Mouse (Mus musculus): ENCODE results near the gene Ccnk.

Ccnk gene

GRCm38 (mm10) chr12:108193878-108194277 lies 14.5 kb downstream of the Ccnk start:
- DNase-seq = no peak

GRCm38 (mm10) chr12:108195761-108196160 lies 16.4 kb downstream of the Ccnk start:
- no peak for DNase-seq

DNA sequence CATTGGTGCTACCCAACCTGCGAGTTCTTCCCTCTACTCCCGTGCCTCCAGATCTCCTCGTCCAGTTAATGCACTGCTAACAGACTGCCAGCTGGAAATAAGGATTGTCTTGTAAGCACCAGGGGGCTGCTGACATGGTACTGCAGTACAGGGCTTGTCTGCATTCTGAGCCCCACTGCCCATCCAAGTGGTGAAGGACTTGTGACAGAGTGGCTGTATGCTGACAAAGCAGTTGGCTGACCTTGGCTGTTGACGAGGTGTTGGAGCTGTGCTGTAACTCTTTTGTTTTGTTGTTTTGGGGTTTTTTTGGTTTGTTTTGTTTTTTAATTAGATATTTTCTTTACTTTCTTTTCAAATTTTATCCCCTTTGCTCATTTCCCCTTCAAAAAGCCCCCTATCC lies 19.1 kb downstream of the Ccnk start:
- no peak for DNase-seq

- DNase-seq = peak in 1 of 2 experiments; percentile 7
Observed at GRCm38 (mm10) chr12:108200094-108200493, 20.7 kb downstream of the Ccnk start.

DNA sequence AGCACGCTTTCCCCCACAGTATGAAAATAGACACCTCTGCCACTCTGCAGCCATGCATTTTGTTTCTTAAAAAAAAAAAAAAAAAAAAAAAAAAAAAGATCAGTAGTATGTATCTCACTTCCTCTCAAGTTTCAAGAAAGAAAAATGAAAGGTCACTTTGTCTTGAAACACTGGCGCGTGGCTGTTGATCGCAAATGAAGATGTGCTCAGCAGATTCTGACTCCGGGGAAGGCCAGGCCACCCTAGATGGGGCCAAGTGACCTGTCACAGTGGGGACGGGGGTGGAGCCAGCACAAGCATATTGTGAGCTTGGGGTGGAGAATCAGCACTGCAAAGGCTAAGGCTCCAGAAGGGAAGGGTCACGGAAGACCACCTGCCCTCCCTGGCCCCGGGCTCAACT lies 24.5 kb downstream of the Ccnk start:
- DNase-seq = peak in 1 of 2 experiments; percentile 38

GRCm38 (mm10) chr12:108204978-108205377 lies 25.6 kb downstream of the Ccnk start:
- peak in 1 of 2 experiments; percentile 27 for DNase-seq

GRCm38 (mm10) chr12:108206641-108207040 lies 27.3 kb downstream of the Ccnk start:
- DNase-seq = peak; percentile 77 to 88

- no peak for DNase-seq
Observed at GRCm38 (mm10) chr12:108208216-108208615, 28.8 kb downstream of the Ccnk start.

- DNase-seq = peak; percentile 77 to 86
Observed at GRCm38 (mm10) chr12:108208726-108209438, 29.5 kb downstream of the Ccnk start.

GRCm38 (mm10) chr12:108210623-108211022 lies 31.2 kb downstream of the Ccnk start:
- no peak for DNase-seq

GRCm38 (mm10) chr12:108212071-108212470 lies 32.7 kb downstream of the Ccnk start:
- peak in 1 of 2 experiments; percentile 40 for DNase-seq

- DNase-seq = peak in 1 of 2 experiments; percentile 37
Observed at GRCm38 (mm10) chr12:108212476-108212875, 33.1 kb downstream of the Ccnk start.

- DNase-seq = no peak
Observed at GRCm38 (mm10) chr12:108213090-108214041, 34.0 kb downstream of the Ccnk start.

DNA sequence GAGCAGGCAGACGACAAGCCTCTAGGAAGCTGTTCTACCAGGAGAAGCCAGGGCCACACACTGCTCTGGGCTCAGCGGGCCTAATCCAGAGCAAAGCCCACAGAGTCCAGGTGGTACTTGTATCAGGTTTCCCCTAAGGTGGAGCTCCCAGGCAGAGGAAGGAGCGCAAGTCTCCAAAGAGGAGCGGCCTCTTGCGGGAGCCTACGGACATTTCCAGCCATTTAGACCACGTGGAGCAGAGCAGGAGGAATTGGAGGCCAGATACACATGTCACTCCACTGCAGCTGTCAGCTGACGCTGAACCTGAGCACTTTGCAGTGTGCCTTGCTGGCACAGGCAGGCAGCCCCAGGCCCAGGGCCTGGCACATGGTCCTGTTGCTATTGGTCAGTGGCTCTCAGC lies 35.7 kb downstream of the Ccnk start:
- DNase-seq = no peak

DNA sequence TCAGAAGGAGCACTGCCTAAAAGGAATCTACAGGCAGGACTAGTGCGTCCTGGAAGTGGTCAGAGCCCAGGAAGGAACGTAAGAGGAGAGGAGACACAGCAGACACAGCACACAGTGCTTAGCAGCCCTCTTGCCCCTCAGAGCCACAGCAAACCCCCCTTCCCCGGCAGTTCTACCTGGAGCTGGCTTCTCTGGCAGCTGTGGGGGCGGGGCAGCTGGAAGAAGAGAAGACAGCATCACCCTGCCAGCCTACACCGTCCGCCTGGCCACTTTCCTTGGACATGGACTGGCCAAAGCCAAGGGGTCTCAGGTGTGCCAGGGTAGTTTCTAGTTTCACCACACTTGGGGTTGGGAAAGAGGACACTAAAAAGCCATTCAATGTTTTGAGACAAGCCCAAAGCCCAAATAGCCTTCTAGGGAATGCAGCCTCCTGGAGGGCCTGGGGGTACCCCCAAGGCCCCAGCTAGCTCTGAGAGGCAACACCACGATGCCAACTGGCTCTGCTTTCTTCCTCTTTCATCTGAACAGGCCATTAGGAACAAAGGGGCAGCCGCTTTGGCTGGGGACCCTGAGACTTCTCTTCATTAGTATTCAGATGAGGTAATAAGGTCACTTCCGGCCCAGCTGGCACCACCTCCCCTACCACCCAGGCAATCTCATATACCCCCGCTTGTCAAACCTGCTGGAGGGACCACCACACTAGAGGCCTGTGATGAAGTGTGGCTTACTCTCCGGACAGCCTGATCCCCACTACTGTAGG lies 37.4 kb downstream of the Ccnk start:
- DNase-seq = no peak

GRCm38 (mm10) chr12:108217572-108217971 lies 38.2 kb downstream of the Ccnk start:
- peak in 1 of 2 experiments; percentile 80 for DNase-seq

DNA sequence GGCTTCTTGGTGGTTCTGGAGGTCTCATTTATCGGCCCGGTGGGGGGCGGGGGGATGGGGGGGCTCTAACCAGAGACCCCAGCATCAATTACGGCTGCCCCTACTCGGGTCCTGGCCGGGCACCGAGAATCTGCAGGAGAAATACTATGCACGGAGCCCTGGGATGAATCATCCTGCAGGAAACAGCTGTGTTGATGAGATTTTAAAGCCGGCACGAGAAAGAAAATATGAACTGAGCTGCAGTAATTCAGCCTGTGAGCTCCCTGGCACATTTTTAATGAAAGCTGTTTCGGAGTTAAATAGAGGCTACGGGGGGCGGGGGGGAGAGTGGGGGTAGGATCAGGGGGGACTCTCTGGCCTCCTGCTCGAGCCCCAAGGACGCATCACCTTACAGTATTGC lies 39.8 kb downstream of the Ccnk start:
- no peak for DNase-seq

DNA sequence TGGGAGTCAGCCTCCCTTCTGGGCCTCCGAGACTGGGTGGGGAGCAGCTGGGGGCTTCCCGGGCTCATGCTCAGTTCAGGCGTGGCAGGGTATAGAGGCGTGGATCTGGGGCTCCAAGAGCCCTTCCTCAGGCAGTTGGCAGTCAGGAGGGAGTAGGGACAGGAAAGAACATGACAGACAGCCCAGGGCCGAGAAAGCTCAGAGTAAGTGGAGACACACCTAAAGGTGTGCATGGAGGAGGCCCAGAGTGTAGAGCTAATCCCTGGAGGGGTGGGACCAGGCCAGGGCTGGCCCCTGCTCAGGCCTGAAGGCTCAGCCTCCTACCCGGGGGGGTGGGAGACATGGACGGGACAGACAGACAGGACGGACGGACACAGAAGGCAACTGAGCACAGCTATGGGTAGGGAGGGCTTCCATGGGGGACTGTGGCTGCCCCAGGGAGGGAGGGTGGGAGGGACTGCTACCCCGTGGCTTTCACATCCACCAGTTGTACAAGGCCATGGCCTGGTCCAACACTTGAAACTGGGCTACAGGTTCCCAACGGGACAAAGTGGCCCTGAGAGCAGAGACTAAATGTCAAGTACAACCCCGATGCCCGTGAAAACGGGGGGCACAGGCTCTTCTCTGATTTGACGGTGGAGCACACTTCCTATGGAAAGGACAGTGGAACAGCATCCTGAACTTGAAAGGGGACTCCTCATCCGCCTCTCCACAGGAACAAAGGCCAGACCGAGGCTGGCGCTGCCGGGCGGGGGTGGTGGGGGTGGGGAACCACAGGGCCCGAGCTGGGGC lies 40.6 kb downstream of the Ccnk start:
- no peak for DNase-seq

GRCm38 (mm10) chr12:108220621-108221020 lies 41.2 kb downstream of the Ccnk start:
- DNase-seq = peak in 1 of 2 experiments; percentile 75

DNA sequence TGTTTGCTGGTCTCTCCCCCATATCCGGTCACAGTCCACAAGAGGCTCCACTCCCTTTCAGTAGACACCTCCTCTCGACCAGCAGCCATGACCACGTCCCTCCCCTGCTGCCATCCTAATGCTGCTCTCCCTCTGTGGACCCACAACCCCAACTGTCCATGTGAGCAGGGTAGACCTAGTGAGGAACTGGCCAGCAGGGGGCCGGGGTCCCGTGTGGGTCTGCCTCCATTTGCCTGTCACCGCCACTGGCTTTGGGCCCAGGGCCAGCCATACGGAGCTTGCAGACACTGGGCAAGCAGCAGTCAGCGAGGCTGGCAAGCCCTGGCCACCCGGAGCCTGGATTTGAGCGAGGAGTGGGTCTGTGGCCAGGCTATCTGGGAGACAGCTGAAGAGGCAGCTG lies 41.8 kb downstream of the Ccnk start:
- DNase-seq = no peak

DNA sequence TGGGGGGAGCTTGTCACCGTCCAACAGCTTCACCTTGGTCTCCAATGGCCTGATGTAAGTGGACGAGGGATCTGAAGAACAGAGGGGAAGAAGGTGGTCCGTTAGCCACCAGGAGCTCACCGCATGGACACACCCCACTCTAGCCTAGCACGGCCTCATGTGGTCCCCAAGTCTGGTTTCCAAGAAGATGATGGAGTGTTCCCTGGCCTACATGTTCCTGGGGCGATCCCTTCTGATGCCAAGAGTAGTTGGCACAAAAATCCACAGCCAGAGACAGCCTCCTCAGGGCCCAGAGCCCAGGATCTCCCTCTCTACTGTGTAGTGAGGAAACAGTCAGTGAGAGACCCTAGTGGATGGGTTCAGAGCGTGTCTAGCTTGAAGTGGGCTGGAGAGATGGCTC lies 42.3 kb downstream of the Ccnk start:
- DNase-seq = no peak

DNA sequence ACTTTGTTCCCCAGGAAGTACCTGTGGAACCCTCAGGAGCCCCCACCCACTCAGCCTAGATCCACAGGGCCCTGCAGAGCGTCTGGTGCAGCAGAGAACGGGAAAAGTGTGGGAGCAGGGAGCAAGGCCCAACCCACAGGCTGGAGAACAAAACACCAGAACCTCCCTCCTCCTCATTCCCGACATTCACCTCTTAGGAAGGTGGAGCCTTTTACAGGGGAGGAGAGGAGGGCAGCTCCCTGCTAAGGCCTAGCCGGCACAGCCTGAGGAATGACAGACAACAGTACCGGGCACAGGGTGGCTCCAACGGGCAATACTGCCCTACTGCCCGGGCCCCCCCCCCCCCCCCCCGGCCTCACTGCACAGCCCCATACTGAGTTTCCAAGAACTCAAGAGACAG lies 44.0 kb downstream of the Ccnk start:
- DNase-seq = no peak
